Mouse (Mus musculus): ENCODE measurements at regions not wholly inside any gene's neighbourhood (a gene's known extent, or its start where the extent isn't known, plus 50 kb on each side); places are given as distances from the start of the nearest gene placed in this dataset.

DNA sequence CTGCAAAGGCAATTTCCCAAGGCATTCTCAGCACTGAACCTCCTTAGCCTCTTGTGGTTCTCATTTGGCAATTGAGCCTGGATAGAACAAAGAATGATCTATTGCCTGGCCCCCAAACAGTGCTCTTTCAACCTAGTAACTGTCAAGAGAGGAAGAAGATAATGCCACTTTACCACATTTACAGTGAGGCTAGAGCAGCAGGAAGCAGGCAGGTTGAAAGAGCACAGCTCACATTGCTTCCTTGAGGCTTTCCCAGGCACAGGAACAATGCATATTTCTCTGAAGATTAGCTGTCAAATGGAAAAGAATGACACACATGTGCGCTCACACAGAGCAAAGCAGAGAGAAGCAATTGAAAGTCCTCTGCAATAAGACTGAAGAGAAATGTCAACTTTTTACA is 1221.0 kb upstream of the Flrt2 start:
- no peak for DNase-seq

DNA sequence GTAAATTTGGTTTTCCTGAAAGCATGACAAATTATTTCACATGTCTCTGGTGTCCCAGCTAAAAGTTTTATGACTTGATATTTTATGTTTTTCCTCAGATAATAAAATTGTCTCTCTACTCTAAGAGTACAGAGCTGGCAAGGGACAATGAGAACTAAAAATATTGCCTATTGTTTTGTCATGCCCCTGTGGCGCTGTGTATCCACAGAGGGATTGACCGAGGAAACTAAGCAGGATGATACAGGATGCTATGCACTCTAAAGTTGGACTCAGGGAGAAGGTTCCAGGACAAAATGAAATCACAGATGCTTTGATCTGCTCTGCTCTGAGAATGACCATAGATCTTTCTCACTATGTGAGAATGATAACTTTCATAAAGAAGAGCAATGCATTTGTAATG is 1203.3 kb upstream of the Flrt2 start:
- DNase-seq = no peak

DNA sequence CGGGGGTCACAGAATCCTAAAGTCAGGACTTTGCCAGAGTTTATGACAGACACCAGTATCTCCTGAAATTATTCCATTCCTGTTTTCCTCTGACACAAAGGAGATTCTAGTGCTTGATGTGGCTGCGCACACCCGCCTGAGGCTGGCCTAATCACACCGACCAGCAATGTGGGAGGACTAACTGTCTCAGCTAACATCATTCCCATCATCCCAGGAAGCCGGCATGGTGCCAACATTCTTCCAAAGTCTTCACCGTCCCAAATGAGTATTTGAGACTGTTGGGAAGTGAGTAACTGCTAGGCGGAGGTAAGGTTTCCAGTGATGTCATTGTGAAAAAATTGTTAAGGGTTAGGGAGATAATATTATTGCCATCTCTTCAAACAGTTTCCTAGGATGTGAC is 1183.9 kb upstream of the Flrt2 start:
- no peak for DNase-seq

DNA sequence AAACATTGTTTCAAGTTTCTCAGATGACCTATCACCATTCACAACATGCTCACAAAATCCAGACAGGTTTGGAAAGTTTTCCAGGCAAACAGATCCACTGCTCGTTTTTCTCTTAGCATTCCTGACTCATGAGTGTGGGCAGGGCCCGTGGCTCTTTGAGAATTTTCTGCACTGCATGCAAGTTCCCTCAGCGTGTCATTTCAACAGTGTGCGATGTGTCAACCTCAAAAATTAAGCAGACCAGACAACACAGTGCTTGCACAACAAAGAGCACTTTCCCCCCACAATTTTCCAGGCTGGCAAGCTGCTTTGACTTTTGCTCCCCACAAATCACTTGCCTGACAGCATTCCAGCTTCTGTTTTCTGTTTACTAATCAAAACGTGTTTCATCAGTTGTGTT is 1182.2 kb upstream of the Flrt2 start:
- no peak for DNase-seq

DNA sequence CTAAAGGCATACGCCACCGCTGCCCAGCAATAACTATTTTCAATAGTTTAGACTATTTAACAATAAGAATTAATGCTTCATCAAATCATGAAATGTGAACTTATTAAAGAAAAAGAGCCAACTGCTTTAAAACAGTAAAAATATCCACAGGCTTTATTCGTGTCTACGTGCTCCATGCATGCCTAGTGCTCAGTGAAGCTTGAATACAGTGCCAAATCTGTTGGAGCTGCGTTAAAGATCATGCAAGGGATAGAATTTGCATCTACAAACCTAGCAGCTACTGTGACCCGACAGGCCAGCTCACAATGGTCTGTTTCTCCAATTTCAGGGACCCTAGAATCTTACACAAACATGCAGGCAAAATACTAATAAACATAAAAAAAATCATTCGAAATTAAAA is 1147.3 kb upstream of the Flrt2 start:
- no peak for DNase-seq

DNA sequence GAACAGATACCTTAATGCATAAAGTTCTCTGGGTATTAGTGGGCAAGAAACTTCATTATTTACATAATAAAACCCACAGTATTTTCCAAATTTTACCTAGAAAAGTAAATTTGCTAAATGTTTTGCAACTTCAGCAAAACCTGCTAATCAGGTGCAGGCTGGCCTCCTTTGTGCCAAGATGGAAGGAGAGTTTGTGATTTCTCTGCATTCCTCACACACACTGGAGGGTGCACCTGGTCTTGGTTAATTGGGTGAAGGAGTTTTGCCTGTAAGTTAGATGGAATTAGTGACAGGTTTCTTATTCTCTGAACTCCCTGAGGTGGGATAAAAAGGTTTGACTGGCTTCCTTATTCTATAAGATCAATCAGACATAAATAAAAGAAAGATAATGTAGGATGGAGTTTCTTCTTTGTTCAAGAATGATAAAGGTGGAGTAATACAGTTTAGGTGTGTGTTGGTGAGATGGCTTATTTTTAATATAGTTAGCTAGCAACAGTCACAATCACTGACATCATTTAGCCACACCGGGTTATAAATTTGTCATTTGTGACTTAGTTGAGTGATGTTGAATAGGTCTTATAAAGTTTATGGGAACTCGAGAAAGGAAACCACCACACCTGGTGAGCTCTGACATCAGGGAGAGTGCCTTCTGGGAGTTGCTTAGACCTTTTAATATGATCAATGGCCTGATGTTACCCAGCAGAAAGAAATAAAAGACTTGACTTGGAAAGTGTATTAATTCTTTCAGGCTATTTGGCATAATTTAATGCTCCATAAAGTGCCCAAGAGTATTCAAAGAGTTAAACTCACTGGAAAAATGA is 1131.4 kb upstream of the Flrt2 start:
- DNase-seq = no peak

DNA sequence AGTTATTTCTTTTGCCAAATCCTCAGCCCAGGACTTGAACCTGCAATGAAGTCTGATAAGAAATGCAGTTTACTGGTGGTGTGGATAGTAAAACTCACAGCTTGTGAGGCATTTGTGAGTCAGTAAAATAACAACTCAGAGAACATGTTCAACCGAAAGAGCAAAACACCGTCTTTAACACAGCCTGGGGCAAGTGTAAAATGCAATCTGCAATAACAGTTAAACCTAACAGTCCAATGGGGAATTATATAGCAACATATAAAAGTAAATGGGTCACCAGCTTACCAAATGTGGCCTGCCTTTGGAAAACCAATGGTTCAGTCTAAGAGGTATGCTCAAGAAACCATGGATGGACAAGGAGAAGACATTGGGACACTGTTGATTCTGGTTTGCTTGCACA is 1117.0 kb upstream of the Flrt2 start:
- DNase-seq = no peak

DNA sequence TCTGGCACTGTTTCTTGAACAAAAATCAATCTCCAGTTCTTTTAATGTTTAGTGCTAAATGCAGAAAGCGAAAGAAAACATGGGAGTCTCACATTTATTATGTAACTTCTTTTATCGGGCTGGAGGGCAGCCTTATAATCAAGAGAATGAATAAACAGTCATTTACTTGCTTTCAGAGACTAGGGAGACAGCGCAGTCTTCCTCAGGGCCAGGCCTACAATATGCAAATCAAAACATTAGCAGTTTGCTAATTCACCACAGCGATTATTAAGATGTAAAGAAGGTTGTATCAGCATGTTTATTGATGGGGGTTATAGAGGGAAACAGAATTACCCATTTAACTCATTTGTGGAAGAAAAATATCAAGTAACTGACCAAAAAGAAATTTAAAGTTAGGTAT is 1111.7 kb upstream of the Flrt2 start:
- DNase-seq = no peak

DNA sequence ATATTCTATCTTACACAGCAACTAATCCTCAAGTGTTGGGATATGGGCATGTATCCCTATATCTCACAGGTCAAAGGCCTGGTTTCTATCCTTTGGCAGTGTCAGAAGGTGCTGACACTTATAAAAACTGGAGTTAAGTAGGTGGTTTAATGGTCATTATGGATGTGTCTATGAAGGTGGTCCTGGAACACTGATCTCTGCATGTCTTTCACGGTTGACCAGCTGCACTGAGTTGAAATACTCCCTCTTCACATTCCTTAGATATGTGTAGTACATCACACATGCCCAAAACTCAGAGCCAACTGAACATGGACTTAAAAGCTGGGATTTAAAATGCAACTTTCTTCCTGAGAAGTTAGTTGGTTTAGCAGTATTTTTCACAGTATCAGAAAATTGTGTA is 1107.7 kb upstream of the Flrt2 start:
- no peak for DNase-seq

DNA sequence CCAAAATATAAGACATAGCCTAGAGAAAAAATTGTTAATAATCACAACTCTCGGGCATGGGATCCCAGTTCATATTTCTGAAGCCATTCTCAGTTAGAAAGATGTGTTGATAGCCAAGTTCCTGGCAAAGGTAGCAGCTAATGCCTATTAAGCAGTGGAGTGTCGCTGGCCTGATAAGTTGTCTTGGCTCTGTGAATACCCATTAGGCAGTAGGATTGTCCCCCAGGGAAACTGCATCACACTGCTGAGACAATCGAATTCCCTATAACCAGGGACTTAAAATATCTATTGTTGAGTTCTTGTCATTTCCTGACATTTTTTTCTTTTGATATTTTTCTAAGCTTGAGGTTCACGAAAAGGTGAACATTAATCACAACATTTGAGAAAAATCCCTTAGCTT is 1105.0 kb upstream of the Flrt2 start:
- no peak for DNase-seq

DNA sequence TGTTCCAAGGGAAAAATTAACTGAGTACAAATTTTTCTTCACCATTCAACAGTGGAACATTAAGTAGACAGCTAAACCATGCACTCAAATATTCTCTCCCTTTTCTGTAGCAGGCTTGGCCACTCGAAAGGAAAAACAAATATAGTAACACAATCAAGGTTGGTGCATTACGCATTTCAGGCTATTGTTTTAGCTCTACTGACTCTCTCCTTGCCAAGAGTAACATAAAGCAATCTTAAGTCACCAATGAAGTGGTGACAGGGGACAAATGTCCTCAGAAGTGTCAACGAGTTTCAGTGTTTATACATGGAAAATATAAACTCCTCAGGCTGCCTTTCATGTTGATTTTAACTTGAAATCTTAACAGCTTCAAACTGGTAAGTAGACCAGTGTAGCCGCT is 1103.4 kb upstream of the Flrt2 start:
- no peak for DNase-seq

DNA sequence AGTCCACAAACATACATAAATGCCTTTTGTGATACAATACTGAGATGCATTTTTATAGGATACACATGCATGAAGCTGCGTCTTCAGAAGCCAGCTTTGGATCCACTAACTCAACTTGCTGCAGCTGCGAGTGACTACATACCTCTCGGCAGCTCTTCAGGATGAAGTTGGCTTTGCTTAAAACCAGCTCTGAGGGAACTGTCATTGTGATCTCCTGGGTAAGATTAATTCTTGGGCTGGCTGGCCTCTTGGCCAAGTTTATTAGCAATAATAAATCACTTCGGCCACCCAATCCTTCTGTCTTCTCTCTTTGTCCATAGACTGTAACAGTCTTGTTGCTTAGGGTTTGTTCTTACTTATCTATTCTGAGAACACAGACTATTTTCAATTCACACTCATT is 1103.0 kb upstream of the Flrt2 start:
- no peak for DNase-seq

DNA sequence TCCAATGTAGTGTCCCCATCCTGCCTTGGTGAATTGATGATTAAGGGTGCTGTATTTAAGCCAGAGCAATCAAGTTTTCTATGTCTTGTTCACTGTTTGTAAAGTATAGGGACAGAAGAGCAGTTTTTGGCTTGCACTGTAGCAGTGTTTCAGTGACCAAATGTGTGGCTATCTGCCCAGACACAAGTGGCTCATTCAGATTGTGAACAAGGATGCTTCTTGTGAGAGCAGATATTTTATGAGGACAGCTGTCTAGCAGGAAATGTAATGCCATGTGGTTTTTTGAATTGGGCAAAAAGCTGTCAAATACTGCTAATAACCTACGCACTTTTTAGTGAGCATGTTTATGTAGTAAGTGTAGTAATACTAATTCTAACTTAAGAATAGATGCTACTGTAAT is 1086.5 kb upstream of the Flrt2 start:
- DNase-seq = peak; percentile 2

DNA sequence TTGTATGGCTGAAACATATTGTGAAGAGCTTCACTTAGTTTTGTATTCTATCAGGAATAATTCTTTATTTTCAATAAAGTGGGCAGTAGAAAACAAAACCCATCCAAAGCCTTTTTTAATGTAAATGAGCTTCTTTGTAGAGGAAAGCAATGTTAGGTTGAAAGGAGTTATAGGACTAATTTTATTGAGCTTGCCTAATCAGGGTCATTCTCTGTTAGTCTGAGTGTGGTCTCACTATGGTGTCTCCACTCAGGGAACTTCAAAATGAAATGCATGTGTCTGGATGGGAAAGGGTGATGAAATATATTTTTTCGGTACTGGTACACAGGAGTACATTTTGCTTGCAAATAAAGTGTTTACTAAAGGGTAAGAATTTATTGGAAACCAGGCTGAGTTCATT is 1055.5 kb upstream of the Flrt2 start:
- no peak for DNase-seq

DNA sequence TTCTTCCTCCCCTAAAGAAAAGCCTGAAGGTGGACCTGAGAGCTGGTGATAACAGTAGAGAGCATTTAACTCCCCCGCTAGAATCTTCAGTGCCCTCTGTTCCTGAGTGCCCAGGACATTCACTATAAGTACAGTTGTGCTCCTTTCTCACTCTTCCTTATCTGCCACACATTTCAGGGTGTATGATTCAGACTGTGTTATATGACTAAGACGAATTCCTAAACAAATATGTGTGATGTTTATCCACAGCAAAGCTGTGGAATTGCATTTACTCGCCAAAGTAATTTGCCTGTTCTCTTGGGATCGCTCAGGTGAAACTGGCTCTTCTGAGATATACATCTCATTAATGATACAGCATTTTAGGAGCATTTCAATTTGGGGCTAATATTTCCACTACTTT is 1051.9 kb upstream of the Flrt2 start:
- DNase-seq = no peak

DNA sequence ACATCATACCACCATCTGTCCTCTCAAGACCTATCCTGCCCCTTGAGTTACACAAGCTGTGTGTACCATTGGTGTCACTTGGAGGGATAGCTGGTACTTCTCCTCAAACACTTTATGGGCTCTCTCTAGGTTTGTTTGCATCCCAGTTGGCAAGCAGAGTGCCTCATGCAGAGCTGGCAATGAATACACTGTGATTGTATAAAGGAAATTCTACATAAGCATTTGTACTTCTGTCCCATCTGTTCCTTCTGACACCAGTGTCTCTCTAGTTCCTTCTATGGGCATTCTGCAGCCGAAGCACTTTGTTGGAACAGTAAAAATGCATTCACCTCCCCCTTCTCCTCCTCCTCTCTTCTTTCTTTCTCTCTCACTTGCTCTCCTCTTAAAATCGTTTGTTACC is 1046.7 kb upstream of the Flrt2 start:
- DNase-seq = peak; percentile 16

DNA sequence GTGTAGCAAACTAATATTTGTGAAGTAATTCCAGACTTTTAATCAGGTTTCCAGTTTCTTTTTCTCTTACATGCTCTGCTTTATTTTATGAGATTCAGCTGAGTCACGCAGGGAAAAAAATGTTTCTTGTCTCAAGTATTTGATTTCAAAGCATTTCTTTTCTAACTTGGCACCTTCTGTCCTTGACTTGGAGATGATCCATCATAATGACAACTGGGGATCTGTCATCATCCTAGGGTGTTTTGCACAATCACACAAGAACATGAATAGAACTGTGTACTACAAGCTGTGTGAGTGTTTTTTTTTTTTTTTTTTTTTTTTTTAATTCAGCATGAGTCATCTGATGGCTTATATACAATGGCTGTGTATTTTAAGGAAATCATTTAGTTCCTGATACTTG is 1022.0 kb upstream of the Flrt2 start:
- no peak for DNase-seq

DNA sequence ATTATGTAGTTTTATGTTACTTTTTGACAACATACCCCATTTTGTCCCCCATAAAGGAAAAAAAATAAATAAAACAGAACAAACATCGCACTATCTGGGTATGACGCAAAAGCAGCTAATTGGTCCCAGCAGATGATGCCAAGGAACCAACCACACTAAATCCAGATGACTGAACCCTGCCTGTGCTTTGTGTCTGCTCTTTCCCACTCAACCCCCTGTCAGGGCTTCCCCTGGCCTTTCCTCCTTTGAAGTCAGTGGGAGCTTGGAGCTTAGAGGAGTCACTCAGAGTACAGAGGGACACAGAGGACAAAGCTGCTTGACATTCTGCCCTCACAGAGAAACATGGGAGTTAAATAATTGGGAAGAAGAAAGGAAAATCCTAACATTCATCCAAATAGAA is 1017.1 kb upstream of the Flrt2 start:
- DNase-seq = no peak

DNA sequence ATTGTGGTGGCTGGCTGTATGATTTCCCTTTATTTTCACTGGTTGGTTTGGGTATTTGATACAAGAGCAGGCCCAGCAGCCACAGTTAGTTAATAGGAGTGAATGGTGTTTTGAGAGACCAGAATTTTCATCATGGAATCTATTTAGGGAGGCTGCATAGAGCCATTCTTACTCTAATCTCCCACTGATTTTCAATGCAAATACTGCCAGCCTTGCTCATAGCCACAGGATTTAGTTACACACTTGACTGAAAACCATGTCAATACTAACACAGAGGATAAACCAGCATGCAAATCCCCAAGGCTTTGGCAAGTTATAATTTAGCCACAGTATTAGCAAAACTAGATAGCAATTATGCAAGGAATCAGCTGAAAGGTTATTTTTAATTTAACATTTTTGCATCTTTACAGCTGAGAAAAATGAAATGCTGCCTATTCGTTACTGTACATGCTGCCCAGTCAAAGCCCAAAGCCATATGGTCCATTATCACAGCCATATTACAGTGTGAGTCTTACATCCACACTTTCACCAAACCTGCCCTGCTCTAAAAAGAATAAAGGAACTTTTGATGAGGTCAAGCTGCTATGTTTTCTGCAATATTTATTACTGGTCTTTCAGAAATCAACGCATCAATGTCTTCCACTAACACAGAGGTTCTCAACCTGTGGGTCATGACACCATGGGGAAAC is 1000.5 kb upstream of the Flrt2 start:
- no peak for DNase-seq

DNA sequence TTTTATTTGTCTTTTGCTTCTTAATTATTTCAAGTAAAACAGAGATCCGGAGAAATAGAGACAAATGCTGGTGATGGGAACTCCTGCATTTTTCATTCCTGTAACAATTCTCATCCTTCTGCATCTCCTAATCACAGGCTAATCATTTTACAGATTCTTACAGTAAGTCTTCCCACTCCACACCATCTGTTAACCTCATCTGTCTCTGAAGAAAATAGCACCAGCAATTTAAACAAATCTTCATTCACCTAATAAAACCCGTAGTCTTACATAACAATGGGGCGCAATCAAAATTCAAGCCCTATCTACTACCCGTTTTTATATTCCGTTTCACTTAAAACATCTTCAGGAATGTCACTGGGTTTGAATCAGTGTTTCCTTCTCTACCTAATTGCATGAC is 960.6 kb upstream of the Flrt2 start:
- DNase-seq = no peak

DNA sequence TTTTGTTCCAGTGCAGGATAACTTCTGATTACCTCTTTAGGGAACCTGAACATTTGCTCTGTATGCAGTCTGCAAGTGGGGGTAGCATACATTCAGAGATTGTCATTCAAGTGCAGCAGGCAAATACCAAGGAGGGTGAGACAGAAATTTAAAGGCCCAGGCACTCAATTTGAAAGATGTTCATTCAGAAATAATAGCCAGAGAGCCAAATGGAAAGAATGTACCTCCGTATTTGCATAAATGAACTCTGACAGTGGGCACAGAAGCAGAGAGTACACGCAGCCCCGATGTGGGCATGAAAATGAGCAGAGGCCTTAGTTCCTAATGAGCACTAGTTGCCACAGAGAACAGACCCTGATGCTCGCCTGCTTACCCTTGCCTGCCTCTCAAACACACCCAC is 958.8 kb upstream of the Flrt2 start:
- DNase-seq = no peak

DNA sequence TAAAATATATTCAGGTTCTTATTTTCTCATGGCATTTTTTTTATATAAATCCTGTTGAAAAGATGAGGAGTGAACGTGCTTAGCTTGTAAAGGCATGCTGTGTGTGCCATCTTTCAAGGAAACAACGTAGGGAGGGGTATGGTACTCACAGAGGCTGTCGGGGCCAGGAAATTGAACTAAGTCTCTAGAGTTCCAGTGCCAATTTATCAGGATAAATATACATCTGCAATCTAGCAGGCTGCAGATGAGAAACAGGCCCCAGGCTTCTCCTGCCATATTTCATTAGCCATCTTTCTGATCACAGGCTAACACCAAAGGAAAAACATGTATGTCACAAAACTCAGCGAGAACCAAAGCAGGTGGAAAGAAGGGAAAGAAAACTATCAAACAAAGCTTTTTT is 954.8 kb upstream of the Flrt2 start:
- DNase-seq = no peak

DNA sequence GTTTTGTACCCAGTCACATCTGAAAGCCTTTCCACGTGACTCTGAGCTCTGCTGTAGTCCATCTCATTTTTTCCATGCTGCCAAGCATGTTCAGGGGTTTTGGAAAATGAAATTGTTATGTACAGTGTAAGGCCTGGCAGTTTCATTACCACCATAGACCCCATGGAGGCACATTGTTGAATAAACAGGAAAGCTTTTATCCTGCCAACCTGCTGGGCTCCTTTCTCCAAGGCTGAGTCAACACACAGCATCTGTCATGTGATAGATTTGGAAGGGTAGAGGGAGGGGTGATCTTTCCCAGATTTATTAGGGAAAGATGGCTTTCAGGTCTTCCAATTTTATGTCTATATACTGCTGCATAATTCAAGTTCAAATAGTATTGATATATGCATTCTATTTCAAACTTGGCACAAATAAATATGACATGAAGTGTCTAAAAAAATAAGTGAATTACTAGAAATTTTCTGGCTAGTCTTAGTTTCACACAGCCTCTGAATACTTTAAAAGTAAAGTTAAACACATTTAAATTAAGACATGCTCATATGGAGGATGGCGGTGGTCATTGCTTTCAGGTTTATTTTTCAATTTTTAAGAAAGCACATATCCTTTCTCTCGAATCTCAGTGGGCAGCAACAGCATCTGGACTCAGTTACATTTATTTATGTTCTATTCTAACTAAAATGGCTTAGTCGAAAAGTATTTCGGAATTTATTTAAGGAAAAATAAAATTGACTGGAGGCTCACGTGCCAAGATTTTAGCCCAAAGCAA is 942.1 kb upstream of the Flrt2 start:
- no peak for DNase-seq

DNA sequence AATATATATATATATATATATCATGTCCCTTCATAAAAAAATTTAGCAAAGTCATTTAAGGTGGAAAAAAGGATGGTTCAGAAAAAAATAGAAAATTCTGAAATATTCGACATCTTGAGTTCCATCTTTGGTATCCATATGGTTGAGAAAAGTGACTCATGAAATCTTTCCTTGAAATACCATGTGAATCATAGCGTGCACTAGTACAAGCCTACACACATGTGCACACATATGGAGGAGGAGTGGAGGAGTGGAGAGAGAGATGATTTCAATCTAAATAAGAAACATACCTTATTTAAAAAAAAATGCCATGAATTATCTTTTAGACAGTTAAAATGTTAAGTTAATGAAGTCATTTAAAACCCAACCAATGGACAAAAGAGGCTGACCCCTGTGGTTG is 936.3 kb upstream of the Flrt2 start:
- DNase-seq = no peak
